Mouse (Mus musculus) stomach, postnatal 0 days (tissue): ENCODE measurements at regions not wholly inside any gene's neighbourhood (a gene's known extent, or its start where the extent isn't known, plus 50 kb on each side); places are given as distances from the start of the nearest gene placed in this dataset.

Source experiments
- CTCF ChIP-seq: IDR thresholded peaks from 2 replicates; pipeline ENCODE4 v1.5.1; 2016; ENCODE audit warnings: antibody characterized with exemption, low read depth, mild to moderate bottlenecking, moderate library complexity
- EP300 ChIP-seq: optimal IDR thresholded peaks from 2 replicates; pipeline ENCODE3; 2016; ENCODE audit warnings: antibody characterized with exemption

- TF ChIP-seq CTCF, result no peak
- no peak for TF ChIP-seq EP300
Observed at GRCm38 (mm10) chr15:63687852-63688251, 157.1 kb downstream of the Gsdmc2 start.
